Mouse (Mus musculus): ENCODE results near the gene Espnl.

DNA sequence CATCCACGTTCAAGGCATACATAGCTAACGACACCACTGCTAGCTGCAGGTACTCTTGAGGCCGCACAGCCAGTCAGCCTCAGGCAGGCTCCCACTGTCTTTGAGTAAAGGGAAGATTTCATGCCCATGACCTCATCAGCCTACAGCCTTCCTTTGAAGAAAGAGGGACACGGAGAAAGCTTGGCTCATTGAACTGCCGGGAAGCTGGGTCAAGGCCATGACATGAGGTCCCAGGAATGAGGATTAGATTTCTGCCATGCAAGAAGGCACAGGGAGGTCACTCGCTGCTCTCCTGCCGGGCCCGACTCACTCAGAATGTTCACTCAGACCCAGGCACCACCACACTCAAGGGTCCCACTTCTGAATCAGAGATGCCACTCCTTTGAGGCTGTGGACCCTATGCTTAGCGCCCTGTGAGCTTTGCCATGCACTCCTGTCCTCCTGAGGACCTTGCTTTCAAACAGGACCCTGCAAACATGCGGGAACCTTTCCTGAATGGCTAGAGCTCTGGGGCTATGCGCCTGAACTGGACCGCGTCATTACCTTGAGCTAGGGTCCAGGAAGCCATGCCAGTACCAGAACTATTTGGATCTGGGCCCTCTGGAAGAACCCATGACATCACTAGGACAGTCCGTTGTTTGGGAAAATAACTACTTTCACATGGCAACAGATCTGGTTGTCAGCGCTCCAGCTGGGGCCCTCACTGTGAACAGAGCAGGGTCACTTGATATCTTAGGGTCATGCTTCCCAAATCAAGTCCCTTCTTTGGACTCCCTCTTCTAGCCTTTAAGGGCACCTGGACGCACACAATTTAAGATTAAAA lies 43.2 kb downstream of the Espnl start:
- TF ChIP-seq POLR2A (IDR thresholded peaks at IDR 0.05; ENCODE audit: borderline replicate concordance, low read depth, low read length) (no peak), CTCF (IDR thresholded peaks at IDR 0.05; ENCODE audit: low read depth, low read length) (no peak)
